Mouse (Mus musculus) lung, adult 18-20 months (tissue): Measurements from ENCODE around the gene Fibcd1.

Source experiments
- DNase-seq, 2 experiments: peaks; one replicate each; pipeline ENCODE4 v3.0.0; 2022; ENCODE audit warnings: mixed read lengths in 2 of 2

Gene Fibcd1

DNA sequence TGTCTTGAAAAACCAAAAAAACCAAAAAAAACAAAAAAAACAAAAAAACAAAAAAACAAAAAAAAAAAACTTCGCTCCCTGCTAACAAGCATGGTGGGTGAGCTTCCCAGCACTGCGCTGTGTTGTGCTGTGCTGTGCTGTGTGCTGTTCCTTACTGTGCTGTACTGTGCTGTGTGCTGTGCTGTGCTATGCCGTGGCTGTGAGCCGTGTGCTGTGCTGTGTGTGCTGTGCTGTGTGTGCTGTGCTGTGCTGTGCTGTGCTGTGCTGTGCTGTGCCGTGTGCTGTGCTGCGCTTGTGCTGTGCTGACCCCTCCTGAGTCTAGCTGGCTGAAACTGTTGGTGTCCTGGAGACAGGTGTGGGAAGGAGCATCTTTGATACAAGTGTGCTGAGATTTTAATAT is 78.7 kb downstream of the Fibcd1 start:
- DNase-seq = no peak
